Mouse (Mus musculus): ENCODE results near the gene Gucy1b1. TPM values are rescaled to one million over a fixed set of nuclear protein-coding genes. Genes with fewer than 3 reads are reported as not detected.

Gene Gucy1b1
- polyA plus RNA-seq (2014; fragmentation: Nextera tagmentation; extraction: Ambion mirVana), result 40.9 and 41.6 TPM in 2 replicates

DNA sequence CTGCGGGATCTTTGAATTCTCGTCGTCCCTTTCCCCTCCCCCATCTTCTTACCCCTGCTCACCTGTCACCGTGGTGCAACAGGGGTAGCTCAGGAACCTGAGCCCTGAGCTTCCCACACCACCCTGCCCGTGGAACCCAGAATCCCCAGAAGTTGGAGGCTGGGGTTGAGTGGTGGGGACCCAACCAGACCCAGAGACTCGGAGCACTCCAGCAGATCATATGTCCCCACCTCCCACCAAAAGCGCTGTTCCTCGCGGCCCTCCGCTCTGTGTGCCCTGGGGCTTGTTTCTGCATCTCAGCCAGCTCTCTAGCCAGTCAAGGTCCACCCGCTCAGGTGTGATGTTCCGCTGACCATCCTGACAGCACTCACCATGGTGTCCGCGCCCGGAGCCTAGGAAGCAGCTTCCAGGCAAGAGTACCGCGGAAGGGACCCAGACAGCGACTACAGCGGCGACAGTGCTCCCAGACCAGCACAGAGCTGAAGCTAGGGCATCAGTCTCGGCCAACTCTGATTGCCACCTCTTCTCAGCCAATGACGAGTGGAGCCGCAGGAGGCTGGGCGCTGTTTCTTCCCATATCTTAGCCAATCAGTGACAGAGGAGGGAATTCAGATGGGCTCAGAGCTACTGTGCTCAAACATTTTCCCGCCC lies at the start of gene Gucy1b1:
Gene Gucy1b1 (minus strand): TSS at position 489 of the 651 bp plus-strand sequence.
- peak; percentile 98 for ATAC-seq (ENCODE audit: low FRiP score, low TSS enrichment)

DNA sequence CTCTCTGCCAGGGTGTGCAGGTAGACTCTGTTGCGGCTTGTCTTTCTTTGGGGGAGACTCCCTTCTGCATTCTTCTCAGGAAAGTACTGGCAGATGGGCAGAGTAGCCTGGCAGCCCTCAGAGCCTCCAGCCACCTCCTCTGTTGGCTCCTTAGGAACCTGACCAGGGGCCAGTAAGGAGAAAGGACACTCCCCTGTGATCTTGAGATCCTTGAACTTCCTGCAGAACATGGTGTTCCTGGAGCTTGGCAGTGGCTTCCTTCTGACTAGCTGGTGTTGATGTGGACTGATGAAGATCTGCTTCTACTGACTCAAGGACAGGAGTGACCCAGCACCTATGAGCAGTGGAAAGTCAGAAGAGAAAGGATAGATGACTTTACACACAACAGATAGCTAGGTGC lies 44.4 kb upstream of the Gucy1b1 start:
- Histone ChIP-seq H3K4me2 (ENCODE audit: low read length) (no peak overlapping the region), H3K4me3 (replicated peaks; ENCODE audit: low read depth, low read length) (no peak overlapping the region), H3K9me3 (ENCODE audit: control insufficient read depth, low read length) (no peaks in the 10 kb centered on the region), H3K36me3 (ENCODE audit: control insufficient read depth, insufficient read depth, low read length) (no peaks in the 10 kb centered on the region), H3K9ac (replicated peaks; ENCODE audit: low read length) (no peak overlapping the region), H3K27me3 (ENCODE audit: control insufficient read depth, insufficient read depth, low read length) (no peaks in the 10 kb centered on the region), H3K27ac (replicated peaks; ENCODE audit: low read depth, low read length) (no peak overlapping the region), H3K4me1 (ENCODE audit: control insufficient read depth, insufficient read depth, low read length) (no peaks in the 10 kb centered on the region)
- ATAC-seq (ENCODE audit: low FRiP score, low TSS enrichment) (no peak), DNase-seq (no peak)
- 94% methylated on average over 1 of the region's 1 CpGs for WGBS

More for the DNA sequence above, at the start of gene Gucy1b1:
- peak within 1 kb of the TSS; percentile 66 for H3K4me2 ChIP-seq (ENCODE audit: low read length)
- DNase-seq, result peak; percentile 92
- peak within 1 kb of the TSS; percentile 67 for H3K4me3 ChIP-seq (replicated peaks; ENCODE audit: low read depth, low read length)
- H3K4me1 ChIP-seq (ENCODE audit: control insufficient read depth, insufficient read depth, low read length), result 0 out of 2 replicates have a peak, but pooled peaks cover 7% of the 10 kb centered on the region
- peak within 1 kb of the TSS; percentile 70 for H3K9ac ChIP-seq (replicated peaks; ENCODE audit: low read length)
- no peaks in the 10 kb centered on the region for H3K27me3 ChIP-seq (ENCODE audit: control insufficient read depth, insufficient read depth, low read length)
- H3K27ac ChIP-seq (replicated peaks; ENCODE audit: low read depth, low read length), result peak within 1 kb of the TSS; percentile 82
- no peaks in the 10 kb centered on the region for H3K36me3 ChIP-seq (ENCODE audit: control insufficient read depth, insufficient read depth, low read length)
- no peaks in the 10 kb centered on the region for H3K9me3 ChIP-seq (ENCODE audit: control insufficient read depth, low read length)
- WGBS, result 1% methylated on average over 25 of the region's 25 CpGs

DNA sequence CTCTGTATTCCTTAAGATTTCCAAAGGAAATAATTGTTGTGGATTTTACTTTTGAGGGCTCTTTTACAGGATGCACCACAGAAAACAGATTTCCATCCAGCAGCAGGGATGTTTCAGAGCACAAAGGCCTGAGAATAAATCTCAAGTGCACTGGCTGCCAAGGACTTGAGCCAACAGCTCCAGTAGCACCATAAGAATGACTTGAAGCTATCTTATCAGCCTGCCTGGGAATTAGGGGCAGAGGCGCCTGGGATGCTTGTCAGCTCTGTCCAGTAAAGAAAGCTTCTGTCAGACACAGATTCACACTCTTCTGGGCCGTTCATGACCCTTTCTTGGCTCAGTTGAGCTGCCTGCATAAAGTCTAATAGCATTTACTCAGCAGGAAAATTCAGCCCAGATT lies 38.0 kb upstream of the Gucy1b1 start:
- Histone ChIP-seq H3K9me3 (ENCODE audit: control insufficient read depth, low read length) (no peaks in the 10 kb centered on the region), H3K4me3 (replicated peaks; ENCODE audit: low read depth, low read length) (no peak overlapping the region), H3K36me3 (ENCODE audit: control insufficient read depth, insufficient read depth, low read length) (no peaks in the 10 kb centered on the region), H3K4me1 (ENCODE audit: control insufficient read depth, insufficient read depth, low read length) (no peaks in the 10 kb centered on the region), H3K27me3 (ENCODE audit: control insufficient read depth, insufficient read depth, low read length) (no peaks in the 10 kb centered on the region), H3K27ac (replicated peaks; ENCODE audit: low read depth, low read length) (no peak overlapping the region), H3K4me2 (ENCODE audit: low read length) (no peak overlapping the region), H3K9ac (replicated peaks; ENCODE audit: low read length) (no peak overlapping the region)
- WGBS, result 72% methylated on average over 2 of the region's 2 CpGs
- DNase-seq (no peak), ATAC-seq (ENCODE audit: low FRiP score, low TSS enrichment) (no peak)

DNA sequence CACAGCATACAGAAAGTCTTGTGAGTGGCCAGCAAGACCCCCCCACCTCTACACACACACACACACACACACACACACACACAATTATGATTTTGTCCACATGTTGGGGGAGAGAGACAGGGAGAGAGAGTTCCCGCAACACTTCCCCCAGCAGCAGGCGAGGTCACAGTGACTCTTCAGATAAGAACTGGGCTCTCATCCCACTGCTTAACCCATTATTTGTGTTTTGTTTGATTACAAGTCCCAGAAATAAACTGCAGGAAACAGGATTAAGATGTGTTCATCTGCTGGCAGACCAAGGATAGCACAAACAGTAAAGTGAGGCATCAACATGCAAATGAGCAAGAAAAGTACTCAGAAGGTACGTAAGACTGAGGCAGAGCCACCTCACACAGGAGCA lies 37.5 kb upstream of the Gucy1b1 start:
- ATAC-seq (ENCODE audit: low FRiP score, low TSS enrichment) (no peak), DNase-seq (no peak)
- no peak overlapping the region for H3K27ac ChIP-seq (replicated peaks; ENCODE audit: low read depth, low read length)
- WGBS, result 67% methylated on average over 3 of the region's 3 CpGs
- no peak overlapping the region for H3K9ac ChIP-seq (replicated peaks; ENCODE audit: low read length)
- H3K4me3 ChIP-seq (replicated peaks; ENCODE audit: low read depth, low read length), result no peak overlapping the region
- no peaks in the 10 kb centered on the region for H3K9me3 ChIP-seq (ENCODE audit: control insufficient read depth, low read length)
- no peaks in the 10 kb centered on the region for H3K36me3 ChIP-seq (ENCODE audit: control insufficient read depth, insufficient read depth, low read length)
- H3K4me2 ChIP-seq (ENCODE audit: low read length), result no peak overlapping the region
- H3K4me1 ChIP-seq (ENCODE audit: control insufficient read depth, insufficient read depth, low read length), result no peaks in the 10 kb centered on the region
- no peaks in the 10 kb centered on the region for H3K27me3 ChIP-seq (ENCODE audit: control insufficient read depth, insufficient read depth, low read length)

DNA sequence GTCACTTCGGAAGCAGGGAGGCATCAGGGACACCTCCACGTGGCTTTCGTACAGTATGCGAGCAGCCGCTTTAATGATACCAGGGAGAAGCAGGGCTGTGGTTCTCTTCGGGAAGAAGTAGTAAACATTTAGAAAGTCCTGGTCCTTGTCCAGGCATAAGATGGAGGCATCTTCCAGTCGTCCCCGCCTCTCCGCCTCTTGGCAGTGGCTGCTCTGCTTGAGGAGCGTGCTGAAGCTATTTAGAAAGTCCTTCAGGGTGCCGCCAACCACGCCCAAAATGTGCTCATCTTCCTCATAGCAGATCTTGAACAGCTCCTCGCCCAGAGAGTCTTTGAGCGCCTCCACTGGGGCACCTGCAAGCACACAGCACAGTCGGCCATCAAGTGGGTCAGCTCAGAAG lies 34.5 kb upstream of the Gucy1b1 start:
- H3K36me3 ChIP-seq (ENCODE audit: control insufficient read depth, insufficient read depth, low read length), result no peaks in the 10 kb centered on the region
- no peak overlapping the region for H3K27ac ChIP-seq (replicated peaks; ENCODE audit: low read depth, low read length)
- no peak overlapping the region for H3K4me2 ChIP-seq (ENCODE audit: low read length)
- H3K9me3 ChIP-seq (ENCODE audit: control insufficient read depth, low read length), result no peaks in the 10 kb centered on the region
- ATAC-seq (ENCODE audit: low FRiP score, low TSS enrichment) (no peak), DNase-seq (no peak)
- H3K4me3 ChIP-seq (replicated peaks; ENCODE audit: low read depth, low read length), result no peak overlapping the region
- no peak overlapping the region for H3K9ac ChIP-seq (replicated peaks; ENCODE audit: low read length)
- 93% methylated on average over 15 of the region's 15 CpGs for WGBS
- H3K4me1 ChIP-seq (ENCODE audit: control insufficient read depth, insufficient read depth, low read length), result no peaks in the 10 kb centered on the region
- H3K27me3 ChIP-seq (ENCODE audit: control insufficient read depth, insufficient read depth, low read length), result no peaks in the 10 kb centered on the region

DNA sequence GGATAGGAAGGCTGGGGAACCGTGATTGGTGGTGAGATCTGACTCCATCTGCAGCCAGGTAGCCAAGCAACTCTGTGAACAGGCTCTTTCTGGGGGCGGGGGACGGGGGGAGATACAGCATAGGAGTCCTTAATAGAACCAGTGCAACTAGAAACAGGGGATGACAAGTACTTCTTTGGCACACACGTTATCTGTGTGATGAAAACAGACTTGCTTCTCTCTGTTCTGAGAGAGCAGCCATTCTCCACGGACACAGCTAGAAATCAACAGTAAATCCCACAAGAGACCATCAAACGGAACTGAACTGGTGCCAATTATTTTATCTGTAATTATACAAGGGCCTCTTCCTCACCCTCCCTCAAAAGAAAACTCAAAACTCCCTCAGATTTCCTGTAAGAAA lies 29.7 kb upstream of the Gucy1b1 start:
- H3K36me3 ChIP-seq (ENCODE audit: control insufficient read depth, insufficient read depth, low read length), result no peaks in the 10 kb centered on the region
- no peak overlapping the region for H3K27ac ChIP-seq (replicated peaks; ENCODE audit: low read depth, low read length)
- DNase-seq (no peak), ATAC-seq (ENCODE audit: low FRiP score, low TSS enrichment) (no peak)
- no peaks in the 10 kb centered on the region for H3K9me3 ChIP-seq (ENCODE audit: control insufficient read depth, low read length)
- no peaks in the 10 kb centered on the region for H3K27me3 ChIP-seq (ENCODE audit: control insufficient read depth, insufficient read depth, low read length)
- 66% methylated on average over 6 of the region's 6 CpGs for WGBS
- H3K4me2 ChIP-seq (ENCODE audit: low read length), result no peak overlapping the region
- no peak overlapping the region for H3K4me3 ChIP-seq (replicated peaks; ENCODE audit: low read depth, low read length)
- H3K9ac ChIP-seq (replicated peaks; ENCODE audit: low read length), result no peak overlapping the region
- H3K4me1 ChIP-seq (ENCODE audit: control insufficient read depth, insufficient read depth, low read length), result no peaks in the 10 kb centered on the region

DNA sequence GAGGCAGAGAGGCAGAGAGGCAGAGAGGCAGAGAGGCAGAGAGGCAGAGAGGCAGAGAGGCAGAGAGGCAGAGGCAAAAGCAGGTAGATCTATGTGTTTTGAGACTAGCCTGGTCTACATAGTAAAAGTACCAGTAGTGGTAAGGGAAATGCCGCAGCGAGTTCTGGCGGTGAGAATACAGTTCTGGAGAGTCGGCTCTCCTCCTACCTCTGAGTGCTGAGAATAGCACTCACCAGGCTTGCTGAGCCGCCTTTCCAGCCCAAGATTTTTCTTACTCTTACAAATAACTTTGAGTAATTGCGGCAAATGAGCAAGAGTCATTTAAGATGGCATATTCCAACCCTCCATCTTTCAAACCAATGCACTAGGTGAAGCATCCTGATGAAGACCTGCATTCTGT lies 24.6 kb upstream of the Gucy1b1 start:
- no peaks in the 10 kb centered on the region for H3K4me1 ChIP-seq (ENCODE audit: control insufficient read depth, insufficient read depth, low read length)
- no peak overlapping the region for H3K27ac ChIP-seq (replicated peaks; ENCODE audit: low read depth, low read length)
- DNase-seq, result no peak
- no peaks in the 10 kb centered on the region for H3K9me3 ChIP-seq (ENCODE audit: control insufficient read depth, low read length)
- H3K4me2 ChIP-seq (ENCODE audit: low read length), result no peak overlapping the region
- ATAC-seq (ENCODE audit: low FRiP score, low TSS enrichment), result no peak
- 89% methylated on average over 6 of the region's 6 CpGs for WGBS
- H3K36me3 ChIP-seq (ENCODE audit: control insufficient read depth, insufficient read depth, low read length), result no peaks in the 10 kb centered on the region
- H3K4me3 ChIP-seq (replicated peaks; ENCODE audit: low read depth, low read length), result no peak overlapping the region
- no peaks in the 10 kb centered on the region for H3K27me3 ChIP-seq (ENCODE audit: control insufficient read depth, insufficient read depth, low read length)
- no peak overlapping the region for H3K9ac ChIP-seq (replicated peaks; ENCODE audit: low read length)

DNA sequence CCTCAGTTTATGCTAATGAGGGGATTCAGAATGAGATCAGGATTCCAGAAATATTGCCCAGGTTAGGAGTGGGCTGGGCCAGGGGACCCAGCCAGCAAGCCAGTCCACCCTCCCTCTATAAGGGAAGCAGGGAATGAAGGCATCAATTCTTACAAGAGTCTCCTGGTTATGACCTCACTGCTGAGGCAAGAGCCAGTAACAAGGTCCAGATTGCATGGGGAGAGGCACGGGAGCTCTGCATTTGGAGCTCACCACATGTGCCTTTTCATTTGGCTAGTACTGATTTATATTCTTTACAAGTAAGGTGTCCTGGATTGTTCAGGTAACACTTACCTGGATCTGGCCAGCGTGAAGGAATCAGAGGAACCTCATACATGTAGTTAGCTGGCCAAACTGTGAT lies 22.3 kb upstream of the Gucy1b1 start:
- Histone ChIP-seq H3K36me3 (ENCODE audit: control insufficient read depth, insufficient read depth, low read length) (no peaks in the 10 kb centered on the region), H3K4me2 (ENCODE audit: low read length) (no peak overlapping the region), H3K9ac (replicated peaks; ENCODE audit: low read length) (no peak overlapping the region), H3K4me3 (replicated peaks; ENCODE audit: low read depth, low read length) (no peak overlapping the region), H3K4me1 (ENCODE audit: control insufficient read depth, insufficient read depth, low read length) (no peaks in the 10 kb centered on the region), H3K27me3 (ENCODE audit: control insufficient read depth, insufficient read depth, low read length) (no peaks in the 10 kb centered on the region), H3K27ac (replicated peaks; ENCODE audit: low read depth, low read length) (no peak overlapping the region), H3K9me3 (ENCODE audit: control insufficient read depth, low read length) (no peaks in the 10 kb centered on the region)
- DNase-seq (no peak), ATAC-seq (ENCODE audit: low FRiP score, low TSS enrichment) (no peak)
- 88% methylated on average over 2 of the region's 2 CpGs for WGBS

DNA sequence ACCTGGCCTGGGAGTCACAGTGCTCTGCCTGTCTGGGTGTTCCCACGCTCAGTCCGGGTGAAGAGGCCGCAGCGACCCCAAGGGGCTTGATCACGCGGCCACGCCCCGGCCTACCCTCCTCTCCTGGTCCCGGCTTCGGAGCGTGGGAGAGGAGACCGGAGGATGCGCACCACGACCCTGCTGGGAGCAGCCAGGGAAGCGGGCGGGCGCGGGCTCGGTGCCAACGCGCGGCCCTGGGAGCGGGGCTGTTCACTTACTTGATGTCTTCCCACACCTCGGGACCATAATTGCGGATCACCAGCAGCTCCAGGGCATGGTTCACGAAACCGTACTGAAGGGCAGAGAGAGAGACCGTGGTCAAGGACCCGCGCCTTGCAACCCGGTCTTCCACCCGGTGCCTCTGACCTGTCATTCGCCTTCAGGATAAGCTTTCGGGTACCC lies 728 bp downstream of the Gucy1b1 start:
- no peaks in the 10 kb centered on the region for H3K9me3 ChIP-seq (ENCODE audit: control insufficient read depth, low read length)
- no peaks in the 10 kb centered on the region for H3K27me3 ChIP-seq (ENCODE audit: control insufficient read depth, insufficient read depth, low read length)
- DNase-seq (peak; percentile 79), ATAC-seq (ENCODE audit: low FRiP score, low TSS enrichment) (peak; percentile 69)
- H3K27ac ChIP-seq (replicated peaks; ENCODE audit: low read depth, low read length), result peak overlapping the region; percentile 82; the same call in 1 of the 2 replicates
- H3K36me3 ChIP-seq (ENCODE audit: control insufficient read depth, insufficient read depth, low read length), result no peaks in the 10 kb centered on the region
- under 1% methylated on average over 34 of the region's 34 CpGs for WGBS
- peak overlapping the region; percentile 66 for H3K4me2 ChIP-seq (ENCODE audit: low read length)
- peak overlapping the region; percentile 70 for H3K9ac ChIP-seq (replicated peaks; ENCODE audit: low read length)
- H3K4me1 ChIP-seq (ENCODE audit: control insufficient read depth, insufficient read depth, low read length), result 0 out of 2 replicates have a peak, but pooled peaks cover 7% of the 10 kb centered on the region
- H3K4me3 ChIP-seq (replicated peaks; ENCODE audit: low read depth, low read length), result peak overlapping the region; percentile 67
